Mouse (Mus musculus): Measurements from ENCODE around the gene Gm3239.
"Not testable (repeated sequence)": the region's sequence is repeated elsewhere in the genome, so short reads cannot be mapped to it uniquely, and the experiment has no call there.

The Gm3239 gene

DNA sequence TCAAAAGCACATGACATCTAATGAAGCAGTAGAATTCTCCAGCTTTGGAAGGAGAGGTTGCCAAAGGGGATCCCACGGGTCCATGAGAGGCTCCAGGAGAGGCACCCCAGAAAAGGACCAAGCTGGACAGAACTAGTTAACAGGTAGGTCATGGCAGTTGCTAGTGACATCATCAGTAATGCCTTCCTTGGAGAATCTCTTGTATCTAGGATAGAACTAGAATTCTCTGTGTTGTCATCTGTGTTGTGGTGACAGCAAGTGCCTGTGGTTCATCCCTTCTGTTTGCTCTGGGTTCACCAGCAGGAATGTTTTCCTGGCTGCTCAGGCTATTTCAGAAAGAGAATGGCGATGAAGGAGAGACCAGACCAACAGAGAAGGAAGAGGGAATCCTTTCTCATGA is at the start of gene Gm3239:
TSS of gene Gm3239 (plus strand) at position 301 of the 400 bp plus-strand sequence.
- DNase-seq (ENCODE audit: low spot score in 2 of 2) = not testable (repeated sequence)

- DNase-seq (ENCODE audit: low spot score in 2 of 2) = not testable (repeated sequence)
Measured at GRCm38 (mm10) chr14:4632052-4632451, 31.9 kb upstream of the Gm3239 start, which contains the start of gene Gm8159. Gm8159 (plus strand) TSS chr14:4632352.

- DNase-seq (ENCODE audit: low spot score in 2 of 2) = peak in 1 of 2 experiments; percentile 0
Measured at GRCm38 (mm10) chr14:4649309-4649708, 14.7 kb upstream of the Gm3239 start.

- DNase-seq (ENCODE audit: low spot score in 2 of 2) = peak; percentile 11 to 24
Measured at GRCm38 (mm10) chr14:4650324-4650723, 13.7 kb upstream of the Gm3239 start.

DNA sequence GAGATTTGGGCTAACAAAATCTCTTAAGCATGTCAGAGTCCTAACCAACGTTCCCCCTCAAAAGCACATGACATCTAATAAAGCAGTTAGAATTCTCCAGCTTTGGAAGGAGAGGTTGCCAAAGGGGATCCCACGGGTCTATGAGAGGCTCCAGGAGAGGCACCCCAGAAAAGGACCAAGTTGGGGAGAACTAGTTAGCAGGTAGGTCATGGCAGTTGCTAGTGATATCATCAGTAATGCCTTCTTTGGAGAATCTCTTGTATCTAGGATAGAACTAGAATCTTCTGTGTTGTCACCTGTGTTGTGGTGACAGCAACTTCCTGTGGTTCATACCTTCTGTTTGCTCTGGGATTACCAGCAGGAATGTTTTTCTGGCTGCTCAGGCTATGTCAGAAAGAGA is 44.9 kb downstream of the Gm3239 start, which contains the start of gene Gm7876:
TSS of gene Gm7876 (plus strand) at position 301 of the 400 bp plus-strand sequence.
- not testable (repeated sequence) for DNase-seq (ENCODE audit: low spot score in 2 of 2)
